Mouse (Mus musculus): ENCODE results near the gene Garnl3. TPM values are rescaled to one million over a fixed set of nuclear protein-coding genes. Genes with fewer than 3 reads are reported as not detected.

Gene Garnl3
- polyA plus RNA-seq, 1 experiment from 2014 or later, result 14.2 TPM

GRCm38 (mm10) chr2:32964659-32965457 lies 166.6 kb downstream of the Garnl3 start:
- ATAC-seq (no peak), DNase-seq (ENCODE audit: low read depth, low spot score) (no peak)
- CTCF ChIA-PET, result no interaction called here
- POLR2A ChIA-PET, result interaction anchor here (0.5 to 1.7 kb wide), 3 partner anchors 12 to 35 kb away, joined by 3 read pairs; no protein-coding TSS in a partner anchor
- in situ Hi-C loops (cut with MboI; ENCODE audit: low pct_unique_long_range_greater_than_20kb), result no loop called here
- TF ChIP-seq CTCF (IDR thresholded peaks at IDR 0.05), result no peak
- no peaks in the 10 kb centered on the region for H3K27me3 ChIP-seq

GRCm38 (mm10) chr2:32963981-32964380 lies 167.5 kb downstream of the Garnl3 start:
- DNase-seq (ENCODE audit: low read depth, low spot score) (no peak), ATAC-seq (no peak)
- ChIA-PET CTCF (no interaction called here), POLR2A (interaction anchor here (0.8 to 1.7 kb wide), 2 partner anchors 11 to 14 kb away, joined by 3 read pairs; no protein-coding TSS in a partner anchor)
- no peak for TF ChIP-seq CTCF (IDR thresholded peaks at IDR 0.05)
- no peaks in the 10 kb centered on the region for H3K27me3 ChIP-seq
- in situ Hi-C loops (cut with MboI; ENCODE audit: low pct_unique_long_range_greater_than_20kb), result no loop called here

GRCm38 (mm10) chr2:32963544-32963943 lies 167.9 kb downstream of the Garnl3 start:
- ChIA-PET CTCF (no interaction called here), POLR2A (interaction anchor here (1.7 kb wide), 1 partner anchor 13 kb away, joined by 3 read pairs; no protein-coding TSS in a partner anchor)
- ATAC-seq (no peak), DNase-seq (ENCODE audit: low read depth, low spot score) (no peak)
- H3K27me3 ChIP-seq, result no peaks in the 10 kb centered on the region
- in situ Hi-C loops (cut with MboI; ENCODE audit: low pct_unique_long_range_greater_than_20kb), result no loop called here
- no peak for TF ChIP-seq CTCF (IDR thresholded peaks at IDR 0.05)

GRCm38 (mm10) chr2:32962875-32963220 lies 168.6 kb downstream of the Garnl3 start:
- no peak for DNase-seq (ENCODE audit: low read depth, low spot score)
- ChIA-PET POLR2A (interaction anchor here (0.8 kb wide), 1 partner anchor 13 kb away, joined by 3 read pairs; no protein-coding TSS in a partner anchor), CTCF (no interaction called here)
- TF ChIP-seq CTCF (IDR thresholded peaks at IDR 0.05), result no peak
- ATAC-seq, result no peak
- in situ Hi-C loops (cut with MboI; ENCODE audit: low pct_unique_long_range_greater_than_20kb), result no loop called here
- H3K27me3 ChIP-seq, result no peaks in the 10 kb centered on the region

GRCm38 (mm10) chr2:32962062-32962874 lies 169.2 kb downstream of the Garnl3 start:
- in situ Hi-C loops (cut with MboI; ENCODE audit: low pct_unique_long_range_greater_than_20kb), result no loop called here
- ChIA-PET CTCF (interaction anchor here (1.6 kb wide), 1 partner anchor 94 kb away, joined by 3 read pairs; no protein-coding TSS in a partner anchor), POLR2A (interaction anchor here (0.7 to 0.9 kb wide), 3 partner anchors 9 to 23 kb away, joined by 3 to 4 read pairs (median 3); no protein-coding TSS in a partner anchor)
- no peak for ATAC-seq
- H3K27me3 ChIP-seq, result no peaks in the 10 kb centered on the region
- no peak for TF ChIP-seq CTCF (IDR thresholded peaks at IDR 0.05)
- no peak for DNase-seq (ENCODE audit: low read depth, low spot score)

GRCm38 (mm10) chr2:32961192-32961995 lies 170.1 kb downstream of the Garnl3 start, which contains the start of the genes Rpl12 and Lrsam1:
Gene Rpl12, plus strand, starts transcription at chr2:32961559.
Gene Lrsam1, minus strand, starts transcription at chr2:32961614.
- POLR2A ChIA-PET, result interaction anchor here (0.6 to 0.9 kb wide), 3 partner anchors 10 to 157 kb away, joined by 3 to 4 read pairs (median 3); no protein-coding TSS in a partner anchor
- TF ChIP-seq CTCF (IDR thresholded peaks at IDR 0.05), result no peak
- DNase-seq (ENCODE audit: low read depth, low spot score) (no peak), ATAC-seq (peak; percentile 76)
- no peaks in the 10 kb centered on the region for H3K27me3 ChIP-seq
- CTCF ChIA-PET, result interaction anchor here (1.6 kb wide), 1 partner anchor 94 kb away, joined by 3 read pairs; no protein-coding TSS in a partner anchor
- in situ Hi-C loops (cut with MboI; ENCODE audit: low pct_unique_long_range_greater_than_20kb), result no loop called here

- no peak for ATAC-seq
- in situ Hi-C loops (cut with MboI; ENCODE audit: low pct_unique_long_range_greater_than_20kb), result no loop called here
- POLR2A ChIA-PET, result no interaction called here
These were observed 171.2 kb downstream of the Garnl3 start for GRCm38 (mm10) chr2:32960273-32960672.

GRCm38 (mm10) chr2:32957344-32957743 lies 174.1 kb downstream of the Garnl3 start:
- DNase-seq (ENCODE audit: low read depth, low spot score), result no peak
- in situ Hi-C loops (cut with MboI; ENCODE audit: low pct_unique_long_range_greater_than_20kb), result no loop called here

More at GRCm38 (mm10) chr2:32960273-32960672, 171.2 kb downstream of the Garnl3 start:
- H3K27me3 ChIP-seq, result no peaks in the 10 kb centered on the region
- CTCF ChIA-PET, result no interaction called here
- DNase-seq (ENCODE audit: low read depth, low spot score), result no peak
- TF ChIP-seq CTCF (IDR thresholded peaks at IDR 0.05), result no peak

GRCm38 (mm10) chr2:32954581-32954980 lies 176.9 kb downstream of the Garnl3 start:
- POLR2A ChIA-PET, result no interaction called here
- in situ Hi-C loops (cut with MboI; ENCODE audit: low pct_unique_long_range_greater_than_20kb), result no loop called here
- no peak for TF ChIP-seq CTCF (IDR thresholded peaks at IDR 0.05)
- H3K27me3 ChIP-seq, result no peaks in the 10 kb centered on the region
- CTCF ChIA-PET, result interaction anchor here (0.8 to 1.3 kb wide), 3 partner anchors 13 to 16 kb away, joined by 3 to 4 read pairs (median 3); no protein-coding TSS in a partner anchor
- ATAC-seq (no peak), DNase-seq (ENCODE audit: low read depth, low spot score) (no peak)

More at GRCm38 (mm10) chr2:32957344-32957743, 174.1 kb downstream of the Garnl3 start:
- ChIA-PET CTCF (interaction anchor here (1.0 to 2.2 kb wide), 2 partner anchors 18 kb away, joined by 3 to 7 read pairs; no protein-coding TSS in a partner anchor), POLR2A (interaction anchor here (1.0 kb wide), 1 partner anchor 17 kb away, joined by 3 read pairs; no protein-coding TSS in a partner anchor)
- TF ChIP-seq CTCF (IDR thresholded peaks at IDR 0.05), result no peak
- no peaks in the 10 kb centered on the region for H3K27me3 ChIP-seq
- no peak for ATAC-seq

Data from Patski (cell line).